Mouse (Mus musculus) stomach, postnatal 0 days (tissue): Measurements from ENCODE around the gene Sept5.

Experiments
- CTCF ChIP-seq: IDR thresholded peaks from 2 replicates; pipeline ENCODE4 v1.5.1; 2016; ENCODE audit warnings: antibody characterized with exemption, low read depth, mild to moderate bottlenecking, moderate library complexity
- EP300 ChIP-seq: optimal IDR thresholded peaks from 2 replicates; pipeline ENCODE3; 2016; ENCODE audit warnings: antibody characterized with exemption

DNA sequence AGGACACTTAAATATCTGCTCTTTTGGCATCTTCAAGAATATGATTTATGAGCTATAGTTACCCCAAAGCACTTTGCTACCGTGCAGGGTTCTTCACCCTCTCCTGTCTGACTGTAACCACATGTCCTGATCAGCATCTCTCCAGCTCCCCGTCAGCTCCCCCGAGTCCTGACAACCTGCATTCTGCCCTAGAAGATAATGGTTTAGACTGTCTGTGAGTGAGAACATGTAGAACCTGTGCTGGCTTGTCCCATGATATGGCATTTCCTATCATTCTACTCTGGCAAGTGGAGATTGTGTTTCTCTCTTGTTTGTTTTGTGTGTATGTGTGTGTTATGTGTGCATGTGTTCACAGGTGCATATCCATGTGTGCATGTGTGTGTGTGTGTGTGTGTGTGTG is 31.7 kb downstream of the Sept5 start:
- TF ChIP-seq CTCF (no peak), EP300 (no peak)
